Mouse (Mus musculus): ENCODE measurements around the gene Pld2. TPM values are rescaled to one million over a fixed set of nuclear protein-coding genes. Genes with fewer than 3 reads are reported as not detected.
A peak's percentile ranks its signal among the peaks of the same experiment; 100 is the strongest.

Pld2 gene
- polyA plus RNA-seq, 1 experiment: 19.7 TPM

GRCm38 (mm10) chr11:70571641-70572040 lies 31.8 kb downstream of the Pld2 start:
- Histone ChIP-seq H3K27ac (ENCODE audit: insufficient read depth, low read length) (no peak overlapping the region; the same call in 1 of the 2 replicates), H3K4me3 (ENCODE audit: insufficient read depth, low read length) (no peak overlapping the region), H3K4me1 (ENCODE audit: control insufficient read depth, insufficient read depth, low read length) (peaks cover 18% of the 10 kb centered on the region)
- no peak for TF ChIP-seq POLR2A (IDR thresholded peaks at IDR 0.05; ENCODE audit: low read depth, low read length)
- no peak for TF ChIP-seq CTCF (IDR thresholded peaks at IDR 0.05; ENCODE audit: borderline replicate concordance, insufficient read depth, low read length)

- no peak for TF ChIP-seq CTCF (IDR thresholded peaks at IDR 0.05; ENCODE audit: borderline replicate concordance, insufficient read depth, low read length)
- no peak for TF ChIP-seq POLR2A (IDR thresholded peaks at IDR 0.05; ENCODE audit: low read depth, low read length)
- Histone ChIP-seq H3K27ac (ENCODE audit: insufficient read depth, low read length) (peak overlapping the region; percentile 20; the same call in 1 of the 2 replicates), H3K4me1 (ENCODE audit: control insufficient read depth, insufficient read depth, low read length) (peaks cover 25% of the 10 kb centered on the region), H3K4me3 (ENCODE audit: insufficient read depth, low read length) (no peak overlapping the region)
These were observed 32.6 kb downstream of the Pld2 start for GRCm38 (mm10) chr11:70572348-70572902.

- Histone ChIP-seq H3K27ac (ENCODE audit: insufficient read depth, low read length) (peak overlapping the region; percentile 75), H3K4me3 (ENCODE audit: insufficient read depth, low read length) (no peak overlapping the region), H3K4me1 (ENCODE audit: control insufficient read depth, insufficient read depth, low read length) (peaks cover 33% of the 10 kb centered on the region)
- no peak for TF ChIP-seq CTCF (IDR thresholded peaks at IDR 0.05; ENCODE audit: borderline replicate concordance, insufficient read depth, low read length)
- TF ChIP-seq POLR2A (IDR thresholded peaks at IDR 0.05; ENCODE audit: low read depth, low read length): no peak
These were observed 34.0 kb downstream of the Pld2 start for GRCm38 (mm10) chr11:70573872-70574271.

GRCm38 (mm10) chr11:70577201-70577600 lies 37.3 kb downstream of the Pld2 start:
- H3K27ac ChIP-seq (ENCODE audit: insufficient read depth, low read length): no peak overlapping the region

GRCm38 (mm10) chr11:70578962-70579361 lies 39.1 kb downstream of the Pld2 start:
- TF ChIP-seq CTCF (IDR thresholded peaks at IDR 0.05; ENCODE audit: borderline replicate concordance, insufficient read depth, low read length) (no peak), POLR2A (IDR thresholded peaks at IDR 0.05; ENCODE audit: low read depth, low read length) (no peak)

More at GRCm38 (mm10) chr11:70577201-70577600, 37.3 kb downstream of the Pld2 start:
- no peak for TF ChIP-seq POLR2A (IDR thresholded peaks at IDR 0.05; ENCODE audit: low read depth, low read length)
- no peak for TF ChIP-seq CTCF (IDR thresholded peaks at IDR 0.05; ENCODE audit: borderline replicate concordance, insufficient read depth, low read length)
- Histone ChIP-seq H3K4me3 (ENCODE audit: insufficient read depth, low read length) (no peak overlapping the region), H3K4me1 (ENCODE audit: control insufficient read depth, insufficient read depth, low read length) (peaks cover 46% of the 10 kb centered on the region)

GRCm38 (mm10) chr11:70579710-70580357 lies 40.0 kb downstream of the Pld2 start:
- H3K27ac ChIP-seq (ENCODE audit: insufficient read depth, low read length): peak overlapping the region; percentile 46; the same call in 1 of the 2 replicates
- H3K4me1 ChIP-seq (ENCODE audit: control insufficient read depth, insufficient read depth, low read length): peaks cover 39% of the 10 kb centered on the region
- TF ChIP-seq CTCF (IDR thresholded peaks at IDR 0.05; ENCODE audit: borderline replicate concordance, insufficient read depth, low read length) (no peak), POLR2A (IDR thresholded peaks at IDR 0.05; ENCODE audit: low read depth, low read length) (no peak)
- no peak overlapping the region for H3K4me3 ChIP-seq (ENCODE audit: insufficient read depth, low read length)

More at GRCm38 (mm10) chr11:70578962-70579361, 39.1 kb downstream of the Pld2 start:
- Histone ChIP-seq H3K4me1 (ENCODE audit: control insufficient read depth, insufficient read depth, low read length) (peaks cover 39% of the 10 kb centered on the region), H3K27ac (ENCODE audit: insufficient read depth, low read length) (no peak overlapping the region), H3K4me3 (ENCODE audit: insufficient read depth, low read length) (no peak overlapping the region)

GRCm38 (mm10) chr11:70580358-70580720 lies 40.5 kb downstream of the Pld2 start:
- peak overlapping the region; percentile 46; the same call in 1 of the 2 replicates for H3K27ac ChIP-seq (ENCODE audit: insufficient read depth, low read length)
- H3K4me3 ChIP-seq (ENCODE audit: insufficient read depth, low read length): no peak overlapping the region
- H3K4me1 ChIP-seq (ENCODE audit: control insufficient read depth, insufficient read depth, low read length): peaks cover 42% of the 10 kb centered on the region
- TF ChIP-seq POLR2A (IDR thresholded peaks at IDR 0.05; ENCODE audit: low read depth, low read length): no peak
- no peak for TF ChIP-seq CTCF (IDR thresholded peaks at IDR 0.05; ENCODE audit: borderline replicate concordance, insufficient read depth, low read length)

GRCm38 (mm10) chr11:70580921-70581320 lies 41.1 kb downstream of the Pld2 start:
- peaks cover 45% of the 10 kb centered on the region for H3K4me1 ChIP-seq (ENCODE audit: control insufficient read depth, insufficient read depth, low read length)
- H3K4me3 ChIP-seq (ENCODE audit: insufficient read depth, low read length): no peak overlapping the region
- peak overlapping the region; percentile 30 for H3K27ac ChIP-seq (ENCODE audit: insufficient read depth, low read length)
- TF ChIP-seq CTCF (IDR thresholded peaks at IDR 0.05; ENCODE audit: borderline replicate concordance, insufficient read depth, low read length): no peak
- no peak for TF ChIP-seq POLR2A (IDR thresholded peaks at IDR 0.05; ENCODE audit: low read depth, low read length)

GRCm38 (mm10) chr11:70582196-70582595 lies 42.3 kb downstream of the Pld2 start:
- H3K4me1 ChIP-seq (ENCODE audit: control insufficient read depth, insufficient read depth, low read length): peaks cover 49% of the 10 kb centered on the region
- no peak for TF ChIP-seq POLR2A (IDR thresholded peaks at IDR 0.05; ENCODE audit: low read depth, low read length)
- no peak for TF ChIP-seq CTCF (IDR thresholded peaks at IDR 0.05; ENCODE audit: borderline replicate concordance, insufficient read depth, low read length)
- H3K4me3 ChIP-seq (ENCODE audit: insufficient read depth, low read length): no peak overlapping the region
- no peak overlapping the region for H3K27ac ChIP-seq (ENCODE audit: insufficient read depth, low read length)

- Histone ChIP-seq H3K27ac (ENCODE audit: insufficient read depth, low read length) (no peak overlapping the region), H3K4me3 (ENCODE audit: insufficient read depth, low read length) (no peak overlapping the region), H3K4me1 (ENCODE audit: control insufficient read depth, insufficient read depth, low read length) (peaks cover 41% of the 10 kb centered on the region)
- TF ChIP-seq CTCF (IDR thresholded peaks at IDR 0.05; ENCODE audit: borderline replicate concordance, insufficient read depth, low read length): no peak
- no peak for TF ChIP-seq POLR2A (IDR thresholded peaks at IDR 0.05; ENCODE audit: low read depth, low read length)
These were observed 43.3 kb downstream of the Pld2 start for GRCm38 (mm10) chr11:70583022-70583714.

All from embryonic fibroblast, embryonic 13.5 days (primary cell).